Mouse (Mus musculus) embryonic facial prominence, embryonic 10.5 days (tissue): ENCODE results near the gene Sema4f. TPM values are rescaled to one million over a fixed set of nuclear protein-coding genes. Genes with fewer than 3 reads are reported as not detected.

Experiments used
- DNase-seq: peaks from one replicate; pipeline ENCODE4 v3.0.0-alpha.2; 2017; ENCODE audit warnings: low spot score
- H3K27ac ChIP-seq: fragments of 300-500 bp; sonication (generic); replicated peaks from 2 replicates; pipeline ENCODE4 v1.5.1; 2016; ENCODE audit warnings: mild to moderate bottlenecking
- H3K27me3 ChIP-seq: fragments of 300-500 bp; sonication (generic); replicated peaks from 2 replicates; pipeline ENCODE4 v1.6.1; 2016; ENCODE audit warnings: low read depth, mild to moderate bottlenecking; ENCODE audit not compliant: poor library complexity, severe bottlenecking
- H3K36me3 ChIP-seq: fragments of 300-500 bp; sonication (generic); replicated peaks from 2 replicates; pipeline ENCODE4 v1.6.1; 2016; ENCODE audit warnings: mild to moderate bottlenecking, moderate library complexity
- H3K4me1 ChIP-seq: fragments of 300-500 bp; sonication (generic); 2 replicates; pipeline ENCODE4 v1.6.1; 2016
- H3K4me3 ChIP-seq: fragments of 300-500 bp; sonication (generic); 2 replicates; pipeline ENCODE4 v1.5.1; 2016; ENCODE audit warnings: mild to moderate bottlenecking, moderate library complexity
- H3K9me3 ChIP-seq: fragments of 300-500 bp; sonication (generic); 2 replicates; pipeline ENCODE4 v1.6.1; 2016; ENCODE audit warnings: mild to moderate bottlenecking
- WGBS: fragments of 180-500 bp; shearing (Covaris S2); methylation state at CpG from one replicate; pipeline ENCODE4 v1.1.7; 2016; 5-methylcytosine and 5-hydroxymethylcytosine counted together
- polyA plus RNA-seq: library from polyadenylated mRNA; unstranded; fragments of >200 nt; fragmentation: Nextera tagmentation; extraction: Ambion mirVana; gene quantifications from 2 replicates; pipeline ENCODE4 v1.2.1, GENCODE M21; 2016

The Sema4f gene
- polyA plus RNA-seq, 1 experiment from 2014 or later = 2.1 TPM

- no peak overlapping the region for H3K4me3 ChIP-seq
- no peaks in the 10 kb centered on the region for H3K36me3 ChIP-seq
- H3K27me3 ChIP-seq = no peaks in the 10 kb centered on the region
- no peak overlapping the region for H3K27ac ChIP-seq
- DNase-seq = no peak
- WGBS = 67% methylated on average over 3 of the region's 3 CpGs
- H3K9me3 ChIP-seq = no peaks in the 10 kb centered on the region
- 0 out of 2 replicates have a peak, but pooled peaks cover 9% of the 10 kb centered on the region for H3K4me1 ChIP-seq
Observed at GRCm38 (mm10) chr6:82884570-82884969, 55.0 kb downstream of the Sema4f start.

- DNase-seq = peak; percentile 74
- Histone ChIP-seq H3K27ac (peak overlapping the region; percentile 40; the same call in 1 of the 2 replicates), H3K4me1 (0 out of 2 replicates have a peak, but pooled peaks cover 9% of the 10 kb centered on the region), H3K27me3 (no peaks in the 10 kb centered on the region), H3K4me3 (no peak overlapping the region), H3K9me3 (no peaks in the 10 kb centered on the region), H3K36me3 (no peaks in the 10 kb centered on the region)
- WGBS = 47% methylated on average over 21 of the region's 21 CpGs
Observed at GRCm38 (mm10) chr6:82881485-82882096, 58.0 kb downstream of the Sema4f start.

GRCm38 (mm10) chr6:82880807-82881206 lies 58.8 kb downstream of the Sema4f start:
- no peak for DNase-seq
- Histone ChIP-seq H3K9me3 (no peaks in the 10 kb centered on the region), H3K4me3 (no peak overlapping the region), H3K27ac (no peak overlapping the region), H3K27me3 (no peaks in the 10 kb centered on the region), H3K4me1 (0 out of 2 replicates have a peak, but pooled peaks cover 5% of the 10 kb centered on the region), H3K36me3 (no peaks in the 10 kb centered on the region)
- 78% methylated on average over 3 of the region's 3 CpGs for WGBS

- Histone ChIP-seq H3K27ac (no peak overlapping the region), H3K4me1 (0 out of 2 replicates have a peak, but pooled peaks cover 5% of the 10 kb centered on the region), H3K27me3 (no peaks in the 10 kb centered on the region), H3K4me3 (no peak overlapping the region), H3K9me3 (no peaks in the 10 kb centered on the region), H3K36me3 (no peaks in the 10 kb centered on the region)
- WGBS = 67% methylated on average over 11 of the region's 11 CpGs
- no peak for DNase-seq
Observed at GRCm38 (mm10) chr6:82879463-82880089, 60.0 kb downstream of the Sema4f start.

- 64% methylated on average over 6 of the region's 6 CpGs for WGBS
- no peak for DNase-seq
- no peaks in the 10 kb centered on the region for H3K27me3 ChIP-seq
- no peaks in the 10 kb centered on the region for H3K9me3 ChIP-seq
- peaks cover 5% of the 10 kb centered on the region for H3K4me1 ChIP-seq
- H3K4me3 ChIP-seq = no peak overlapping the region
- no peaks in the 10 kb centered on the region for H3K36me3 ChIP-seq
- no peak overlapping the region for H3K27ac ChIP-seq
Observed at GRCm38 (mm10) chr6:82875509-82875935, 64.0 kb downstream of the Sema4f start.

GRCm38 (mm10) chr6:82872332-82872707 lies 67.2 kb downstream of the Sema4f start:
- no peak overlapping the region for H3K27ac ChIP-seq
- H3K27me3 ChIP-seq = no peaks in the 10 kb centered on the region
- no peaks in the 10 kb centered on the region for H3K36me3 ChIP-seq
- DNase-seq = no peak
- no peaks in the 10 kb centered on the region for H3K9me3 ChIP-seq
- no peak overlapping the region for H3K4me3 ChIP-seq
- WGBS = 89% methylated on average over 6 of the region's 6 CpGs
- peaks cover 5% of the 10 kb centered on the region for H3K4me1 ChIP-seq

GRCm38 (mm10) chr6:82871632-82872331 lies 67.8 kb downstream of the Sema4f start:
- no peak for DNase-seq
- Histone ChIP-seq H3K36me3 (no peaks in the 10 kb centered on the region), H3K27ac (no peak overlapping the region), H3K9me3 (no peaks in the 10 kb centered on the region), H3K4me3 (no peak overlapping the region), H3K4me1 (peaks cover 5% of the 10 kb centered on the region), H3K27me3 (no peaks in the 10 kb centered on the region)
- WGBS = 40% methylated on average over 5 of the region's 5 CpGs

- Histone ChIP-seq H3K9me3 (no peaks in the 10 kb centered on the region), H3K4me1 (peaks cover 5% of the 10 kb centered on the region), H3K36me3 (no peaks in the 10 kb centered on the region), H3K27me3 (no peaks in the 10 kb centered on the region), H3K27ac (no peak overlapping the region), H3K4me3 (no peak overlapping the region)
- WGBS = 80% methylated on average over 5 of the region's 5 CpGs
- DNase-seq = no peak
Observed at GRCm38 (mm10) chr6:82868476-82868875, 71.1 kb downstream of the Sema4f start.

- Histone ChIP-seq H3K4me3 (no peak overlapping the region), H3K27ac (no peak overlapping the region), H3K9me3 (no peaks in the 10 kb centered on the region), H3K4me1 (peaks cover 20% of the 10 kb centered on the region), H3K36me3 (no peaks in the 10 kb centered on the region), H3K27me3 (no peaks in the 10 kb centered on the region)
- WGBS = 85% methylated on average over 8 of the region's 8 CpGs
- no peak for DNase-seq
Observed at GRCm38 (mm10) chr6:82863380-82863874, 76.1 kb downstream of the Sema4f start.

GRCm38 (mm10) chr6:82862475-82862874 lies 77.1 kb downstream of the Sema4f start:
- H3K36me3 ChIP-seq = no peaks in the 10 kb centered on the region
- H3K9me3 ChIP-seq = no peaks in the 10 kb centered on the region
- no peak overlapping the region; the same call in 1 of the 2 replicates for H3K27ac ChIP-seq
- peaks cover 20% of the 10 kb centered on the region for H3K4me1 ChIP-seq
- no peak for DNase-seq
- no peak overlapping the region for H3K4me3 ChIP-seq
- H3K27me3 ChIP-seq = no peaks in the 10 kb centered on the region
- 38% methylated on average over 7 of the region's 7 CpGs for WGBS

GRCm38 (mm10) chr6:82862042-82862441 lies 77.5 kb downstream of the Sema4f start:
- peaks cover 20% of the 10 kb centered on the region for H3K4me1 ChIP-seq
- 49% methylated on average over 3 of the region's 3 CpGs for WGBS
- H3K27ac ChIP-seq = no peak overlapping the region; the same call in 1 of the 2 replicates
- H3K27me3 ChIP-seq = no peaks in the 10 kb centered on the region
- no peaks in the 10 kb centered on the region for H3K36me3 ChIP-seq
- H3K9me3 ChIP-seq = no peaks in the 10 kb centered on the region
- H3K4me3 ChIP-seq = no peak overlapping the region
- DNase-seq = peak; percentile 22
